Mouse (Mus musculus) MEL (cell line): ENCODE data around the gene Zbtb7b. TPM values are rescaled to one million over a fixed set of nuclear protein-coding genes. Genes with fewer than 3 reads are reported as not detected.

Experiments used
- DNase-seq: peaks from one replicate; pipeline ENCODE4 v3.0.0; 2011; ENCODE audit warnings: low read depth, low spot score
- H3K27ac ChIP-seq: 2 replicates; pipeline ENCODE4 v1.5.1; 2012; ENCODE audit warnings: low read depth, mild to moderate bottlenecking, control low read depth, low read length, moderate library complexity; ENCODE audit not compliant: control insufficient read depth
- H3K27me3 ChIP-seq, 2 experiments: fragments of 150-350 bp in 1 of 2; sonication (generic) in 1 of 2; 2 replicates each; pipeline ENCODE4 v1.6.1; 2012; ENCODE audit warnings: low read length in 2 of 2, mild to moderate bottlenecking in 2 of 2, improper control_type of control experiment in 1 of 2, moderate library complexity in 1 of 2; ENCODE audit not compliant: insufficient read depth in 2 of 2, control insufficient read depth in 1 of 2
- H3K36me3 ChIP-seq, 2 experiments: 2 replicates each; pipeline ENCODE4 v1.6.1; 2012 to 2014; ENCODE audit warnings: low read length in 2 of 2, improper control_type of control experiment in 1 of 2, inconsistent platforms in 1 of 2, mild to moderate bottlenecking in 1 of 2; ENCODE audit not compliant: insufficient read depth in 2 of 2, control insufficient read depth in 1 of 2
- H3K4me1 ChIP-seq, 2 experiments: fragments of 150-350 bp in 1 of 2; sonication (generic) in 1 of 2; 2 replicates each; pipeline ENCODE4 v1.6.1; 2012; ENCODE audit warnings: low read length in 2 of 2, improper control_type of control experiment in 1 of 2, mild to moderate bottlenecking in 1 of 2; ENCODE audit not compliant: insufficient read depth in 2 of 2, control insufficient read depth in 1 of 2
- H3K4me3 ChIP-seq, 2 experiments: fragments of 150-350 bp in 1 of 2; sonication (generic) in 1 of 2; 2 replicates each; pipeline ENCODE4 v1.5.1; 2012; ENCODE audit warnings: low read depth in 2 of 2, low read length in 2 of 2, mild to moderate bottlenecking in 2 of 2, moderate library complexity in 2 of 2, control low read depth in 1 of 2, improper control_type of control experiment in 1 of 2; ENCODE audit not compliant: control insufficient read depth in 1 of 2, insufficient read depth in 1 of 2
- H3K79me2 ChIP-seq: 2 replicates; pipeline ENCODE4 v1.6.1; 2012; ENCODE audit warnings: mild to moderate bottlenecking, low read length, moderate library complexity; ENCODE audit not compliant: control insufficient read depth, poor library complexity, insufficient read depth
- H3K9ac ChIP-seq: 2 replicates; pipeline ENCODE4 v1.6.1; 2012; ENCODE audit warnings: low read depth, mild to moderate bottlenecking, control low read depth, low read length, moderate library complexity; ENCODE audit not compliant: control insufficient read depth, poor library complexity, severe bottlenecking
- H3K9me3 ChIP-seq: fragments of 150-350 bp; sonication (generic); replicated peaks from 2 replicates; pipeline ENCODE4 v1.6.1; 2012; ENCODE audit warnings: mild to moderate bottlenecking, low read length, improper control_type of control experiment, moderate library complexity; ENCODE audit not compliant: insufficient read depth
- BHLHE40 ChIP-seq: IDR thresholded peaks from 2 replicates; pipeline ENCODE4 v1.6.1; 2012; ENCODE audit warnings: low read depth, mild to moderate bottlenecking, inconsistent platforms, low read length, improper control_type of control experiment, borderline replicate concordance
- CHD1 ChIP-seq: IDR thresholded peaks from 2 replicates; pipeline ENCODE4 v1.6.1; 2012; ENCODE audit warnings: low read depth, mild to moderate bottlenecking, inconsistent platforms, low read length, improper control_type of control experiment
- EP300 ChIP-seq, 2 experiments: IDR thresholded peaks; 2 replicates each; pipeline ENCODE4 v1.6.1; 2011; ENCODE audit warnings: improper control_type of control experiment in 2 of 2, low read length in 2 of 2, low read depth in 1 of 2, mild to moderate bottlenecking in 1 of 2
- MYC ChIP-seq: IDR thresholded peaks from 2 replicates; pipeline ENCODE4 v1.6.1; 2011; ENCODE audit warnings: low read depth, mild to moderate bottlenecking, low read length, improper control_type of control experiment, moderate library complexity
- NRF1 ChIP-seq: IDR thresholded peaks from 2 replicates; pipeline ENCODE4 v1.6.1; 2014; ENCODE audit warnings: low read depth, mild to moderate bottlenecking, inconsistent platforms, low read length, improper control_type of control experiment, moderate library complexity; ENCODE audit not compliant: poor library complexity, insufficient read depth, severe bottlenecking
- POLR2AphosphoS2 ChIP-seq: IDR thresholded peaks from 2 replicates; pipeline ENCODE4 v1.6.1; 2011; ENCODE audit warnings: low read length, improper control_type of control experiment
- POLR2AphosphoS5 ChIP-seq: IDR thresholded peaks from 2 replicates; pipeline ENCODE4 v1.6.1; 2012; ENCODE audit warnings: low read depth, borderline replicate concordance, mild to moderate bottlenecking, inconsistent platforms, low read length, moderate library complexity, mixed read lengths
- RCOR1 ChIP-seq: IDR thresholded peaks from 2 replicates; pipeline ENCODE4 v1.6.1; 2012; ENCODE audit warnings: low read depth, mild to moderate bottlenecking, inconsistent platforms, low read length, improper control_type of control experiment
- SIN3A ChIP-seq: IDR thresholded peaks from 2 replicates; pipeline ENCODE4 v1.6.1; 2012; ENCODE audit warnings: low read length, improper control_type of control experiment, inconsistent platforms
- TBP ChIP-seq: IDR thresholded peaks from 2 replicates; pipeline ENCODE4 v1.8.0; 2011; ENCODE audit warnings: low read depth, low read length, improper control_type of control experiment
- TCF12 ChIP-seq: IDR thresholded peaks from 2 replicates; pipeline ENCODE4 v1.6.1; 2014; ENCODE audit warnings: low read depth, mild to moderate bottlenecking, inconsistent platforms, low read length, improper control_type of control experiment, moderate library complexity
- UBTF ChIP-seq: IDR thresholded peaks from 2 replicates; pipeline ENCODE4 v1.6.1; 2012; ENCODE audit warnings: low read depth, mild to moderate bottlenecking, inconsistent platforms, low read length, improper control_type of control experiment, moderate library complexity, borderline replicate concordance; ENCODE audit not compliant: insufficient read depth
- USF2 ChIP-seq, 2 experiments: IDR thresholded peaks; 2 replicates each; pipeline ENCODE4 v1.6.1; 2011 to 2012; ENCODE audit warnings: improper control_type of control experiment in 2 of 2, low read length in 2 of 2, borderline replicate concordance in 1 of 2, inconsistent platforms in 1 of 2, low read depth in 1 of 2, mild to moderate bottlenecking in 1 of 2; ENCODE audit not compliant: insufficient read depth in 1 of 2
- ZKSCAN1 ChIP-seq: IDR thresholded peaks from 2 replicates; pipeline ENCODE4 v1.6.1; 2012; ENCODE audit warnings: low read depth, mild to moderate bottlenecking, inconsistent platforms, low read length, improper control_type of control experiment, moderate library complexity
- polyA plus RNA-seq, 2 experiments: library from polyadenylated mRNA; stranded (reverse) in 1 of 2; unstranded in 1 of 2; fragments of >175 nt in 1 of 2; fragments of >200 nt in 1 of 2; gene quantifications; 2 replicates each; pipeline versions ENCODE4 v1.2.1 to v1.2.4; 2012; ENCODE audit warnings: low replicate concordance in 2 of 2, low read depth in 1 of 2; ENCODE audit not compliant: insufficient read length in 2 of 2, insufficient read depth in 1 of 2, missing spikeins in 1 of 2
- total RNA-seq: library from RNA; depleted of rRNA; stranded (reverse); fragments of 300-350 nt; gene quantifications from 2 replicates; pipeline ENCODE4 v1.2.3, GENCODE M21; 2012

Gene Zbtb7b
- total and polyA plus RNA-seq, 3 experiments, result 8.5 to 20.1 TPM; not detected in 1

DNA sequence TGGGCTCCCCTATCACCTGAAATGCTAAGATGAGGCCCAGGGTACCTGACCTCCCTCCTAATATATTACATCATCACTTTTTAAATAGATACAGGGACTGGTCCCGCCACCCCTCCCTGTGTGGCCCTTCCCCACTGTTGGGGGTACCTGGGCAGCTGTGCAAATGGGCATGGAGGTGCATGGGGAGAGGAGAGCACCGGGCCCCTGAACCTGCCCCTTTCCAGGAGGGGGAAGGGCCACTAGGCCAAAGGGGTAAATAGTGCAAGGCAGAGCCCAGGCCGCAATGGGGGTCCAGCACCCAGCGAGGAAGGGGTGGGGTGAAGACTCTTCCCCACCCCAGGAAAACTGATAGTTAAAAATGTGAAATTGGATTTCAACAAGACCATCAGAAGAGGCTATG lies 16.7 kb downstream of the Zbtb7b start:
- no peaks in the 10 kb centered on the region for H3K79me2 ChIP-seq
- peaks cover 0 to 4% of the 10 kb centered on the region in 2 experiments; a peak in 1 of 4 replicates for H3K36me3 ChIP-seq
- H3K9ac ChIP-seq, result no peak overlapping the region
- H3K4me1 ChIP-seq, result peaks cover 0 to 9% of the 10 kb centered on the region in 2 experiments; a peak in 1 of 4 replicates
- TF ChIP-seq SIN3A, result no peak
- TF ChIP-seq EP300 (IDR thresholded peaks at IDR 0.05; ENCODE audit: low read depth in 1 of 2, low read length in 2 of 2), result no peak
- TF ChIP-seq TCF12, result no peak
- TF ChIP-seq RCOR1, result no peak
- TF ChIP-seq CHD1, result no peak
- no peak for TF ChIP-seq TBP
- TF ChIP-seq, all 39 proteins: peak for 0
- DNase-seq, result no peak
- Histone ChIP-seq H3K27ac (no peak overlapping the region), H3K9me3 (no peaks in the 10 kb centered on the region), H3K4me3 (no peak overlapping the region), H3K27me3 (no peaks in the 10 kb centered on the region)

DNA sequence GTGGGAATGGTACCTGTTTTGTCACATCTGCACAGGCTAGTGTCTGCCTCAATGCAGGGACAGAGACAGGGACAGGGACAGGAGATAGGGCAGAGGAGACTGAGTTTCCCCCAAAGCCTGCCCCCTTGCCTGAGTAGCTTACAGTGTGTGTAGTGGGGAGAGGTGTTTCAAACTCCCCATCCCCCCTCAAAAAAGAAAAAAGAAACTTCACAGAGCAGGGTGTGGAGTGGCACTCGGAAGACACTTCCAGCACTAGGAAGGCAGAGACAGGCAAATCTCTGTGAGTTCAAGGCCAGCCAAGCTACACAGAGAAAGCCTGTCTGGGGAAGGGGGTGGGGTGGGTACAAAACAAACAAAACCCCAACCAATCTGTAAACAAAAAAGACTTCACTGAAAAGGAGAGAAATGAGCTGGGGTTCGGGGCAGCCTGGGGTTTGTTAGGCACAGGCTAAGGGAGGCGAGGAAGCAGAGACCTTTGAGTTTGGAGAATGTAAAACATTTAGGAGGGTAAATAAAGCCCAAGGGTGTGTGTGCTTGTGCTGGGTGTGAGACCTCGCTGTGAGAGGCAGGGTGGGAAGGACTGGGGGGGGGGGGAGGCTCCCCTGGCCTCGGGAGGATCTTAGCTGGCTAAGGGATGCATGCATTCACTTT lies 20.9 kb downstream of the Zbtb7b start:
- Histone ChIP-seq H3K27me3 (peaks cover 0 to 3% of the 10 kb centered on the region in 2 experiments; a peak in 1 of 4 replicates), H3K27ac (no peak overlapping the region), H3K9ac (no peak overlapping the region), H3K9me3 (no peaks in the 10 kb centered on the region), H3K4me3 (no peak overlapping the region), H3K79me2 (no peaks in the 10 kb centered on the region), H3K36me3 (peaks cover 0 to 4% of the 10 kb centered on the region in 2 experiments; a peak in 1 of 4 replicates), H3K4me1 (peaks cover 0 to 9% of the 10 kb centered on the region in 2 experiments; a peak in 1 of 4 replicates)
- no peak for TF ChIP-seq SIN3A
- no peak for TF ChIP-seq NRF1
- no peak for TF ChIP-seq MYC
- TF ChIP-seq UBTF, result no peak
- TF ChIP-seq POLR2AphosphoS5, result no peak
- no peak for TF ChIP-seq BHLHE40
- TF ChIP-seq ZKSCAN1, result no peak
- no peak for TF ChIP-seq USF2 (IDR thresholded peaks at IDR 0.05; ENCODE audit: borderline replicate concordance in 1 of 2, insufficient read depth in 1 of 2, low read depth in 1 of 2, low read length in 2 of 2)
- TF ChIP-seq POLR2AphosphoS2, result no peak
- DNase-seq, result no peak
